Mouse (Mus musculus): ENCODE results near the gene Cacng8.
"Not testable (repeated sequence)": the region's sequence is repeated elsewhere in the genome, so short reads cannot be mapped to it uniquely, and the experiment has no call there.

The Cacng8 gene

GRCm38 (mm10) chr7:3388885-3389284 lies 1.6 kb upstream of the Cacng8 start:
- no peak for DNase-seq

- peak; percentile 66 for DNase-seq
Observed at GRCm38 (mm10) chr7:3389444-3390412, 755 bp upstream of the Cacng8 start.

GRCm38 (mm10) chr7:3391081-3391451 lies 583 bp downstream of the Cacng8 start:
- DNase-seq, result no peak

GRCm38 (mm10) chr7:3391809-3392208 lies 1.3 kb downstream of the Cacng8 start:
- DNase-seq, result no peak

GRCm38 (mm10) chr7:3397355-3397754 lies 6.9 kb downstream of the Cacng8 start:
- no peak for DNase-seq

- no peak for DNase-seq
Observed at GRCm38 (mm10) chr7:3397797-3398196, 7.3 kb downstream of the Cacng8 start.

- not testable (repeated sequence) for DNase-seq
Observed at GRCm38 (mm10) chr7:3398363-3398762, 7.9 kb downstream of the Cacng8 start.

- no peak for DNase-seq
Observed at GRCm38 (mm10) chr7:3399937-3400336, 9.5 kb downstream of the Cacng8 start.

- no peak for DNase-seq
Observed at GRCm38 (mm10) chr7:3409729-3410520, 19.4 kb downstream of the Cacng8 start.

GRCm38 (mm10) chr7:3411160-3411941 lies 20.9 kb downstream of the Cacng8 start:
- DNase-seq, result peak; percentile 69

GRCm38 (mm10) chr7:3412036-3412435 lies 21.6 kb downstream of the Cacng8 start:
- peak; percentile 54 for DNase-seq

GRCm38 (mm10) chr7:3414888-3415287 lies 24.4 kb downstream of the Cacng8 start:
- no peak for DNase-seq

- no peak for DNase-seq
Observed at GRCm38 (mm10) chr7:3415378-3415777, 24.9 kb downstream of the Cacng8 start.

GRCm38 (mm10) chr7:3419941-3420340 lies 29.5 kb downstream of the Cacng8 start:
- no peak for DNase-seq

- no peak for DNase-seq
Observed at GRCm38 (mm10) chr7:3420466-3420865, 30.0 kb downstream of the Cacng8 start.

- no peak for DNase-seq
Observed at GRCm38 (mm10) chr7:3421297-3421696, 30.8 kb downstream of the Cacng8 start.

- DNase-seq, result no peak
Observed at GRCm38 (mm10) chr7:3422051-3422450, 31.6 kb downstream of the Cacng8 start.

- no peak for DNase-seq
Observed at GRCm38 (mm10) chr7:3423430-3423829, 32.9 kb downstream of the Cacng8 start.

- DNase-seq, result no peak
Observed at GRCm38 (mm10) chr7:3423895-3424294, 33.4 kb downstream of the Cacng8 start, which contains the start of gene Cacng6. Cacng6 (plus strand) TSS chr7:3424195.

- DNase-seq, result no peak
Observed at GRCm38 (mm10) chr7:3425141-3425540, 34.7 kb downstream of the Cacng8 start.

- no peak for DNase-seq
Observed at GRCm38 (mm10) chr7:3430161-3430560, 39.7 kb downstream of the Cacng8 start.

GRCm38 (mm10) chr7:3432066-3432465 lies 41.6 kb downstream of the Cacng8 start:
- no peak for DNase-seq

- no peak for DNase-seq
Observed at GRCm38 (mm10) chr7:3437941-3438340, 47.5 kb downstream of the Cacng8 start.
